Mouse (Mus musculus) cerebellum, adult 2 months (tissue): Measurements from ENCODE around the gene Csrnp3.

Source experiments
- CTCF ChIP-seq: fragments of 200-500 bp; IDR thresholded peaks from 2 replicates; pipeline ENCODE4 v1.5.1; 2011; ENCODE audit warnings: low read depth, mild to moderate bottlenecking, control low read depth, low read length, moderate library complexity, borderline replicate concordance; ENCODE audit not compliant: insufficient read depth
- POLR2A ChIP-seq: fragments of 200-500 bp; IDR thresholded peaks from 2 replicates; pipeline ENCODE4 v1.6.1; 2011; ENCODE audit warnings: low read length, control low read depth, borderline replicate concordance; ENCODE audit not compliant: insufficient read depth

DNA sequence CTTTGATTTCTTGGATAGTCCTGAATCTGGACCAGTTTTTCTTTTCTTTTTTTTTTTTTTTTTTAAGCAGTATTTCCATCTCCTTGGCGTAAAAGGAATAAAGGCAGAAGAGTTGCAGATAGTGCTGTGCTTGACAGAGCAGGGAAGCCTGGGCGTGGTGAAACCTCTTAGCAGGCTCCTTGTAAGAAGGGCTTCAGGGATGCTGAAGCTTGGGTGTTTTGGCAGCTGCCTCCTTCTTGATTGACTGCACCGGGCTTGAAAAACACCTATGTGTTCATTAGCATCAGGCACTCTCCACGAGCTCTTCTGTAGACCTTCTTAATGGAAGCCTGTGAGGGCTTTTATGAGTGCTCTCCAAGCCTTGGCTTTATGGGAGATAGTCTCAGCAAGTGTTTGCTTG, 117.9 kb downstream of the Csrnp3 start:
- TF ChIP-seq CTCF (no peak), POLR2A (no peak)
